Mouse (Mus musculus) midbrain, embryonic 14.5 days (tissue): ENCODE measurements at regions not wholly inside any gene's neighbourhood (a gene's known extent, or its start where the extent isn't known, plus 50 kb on each side); places are given as distances from the start of the nearest gene placed in this dataset.
A peak's percentile ranks its signal among the peaks of the same experiment; 100 is the strongest.

ENCODE experiments used
- ATAC-seq: fragments of 200-750 bp; cut with Nextera tagmentation; 2 replicates; pipeline ENCODE4 v1.8.0; 2017; ENCODE audit warnings: moderate number of reproducible peaks, moderate library complexity; ENCODE audit not compliant: low FRiP score, low TSS enrichment
- DNase-seq: peaks from one replicate; pipeline ENCODE4 v3.0.0-alpha.2; 2015
- H3K27ac ChIP-seq: fragments of 300-500 bp; sonication (generic); replicated peaks from 2 replicates; pipeline ENCODE4 v1.5.1; 2014; ENCODE audit warnings: mild to moderate bottlenecking, low read depth, low read length, moderate library complexity
- H3K27me3 ChIP-seq: fragments of 300-500 bp; sonication (generic); 2 replicates; pipeline ENCODE4 v1.6.1; 2014; ENCODE audit warnings: low read length, control low read depth, mixed read lengths; ENCODE audit not compliant: control insufficient read depth, insufficient read depth
- H3K36me3 ChIP-seq: fragments of 300-500 bp; sonication (generic); 2 replicates; pipeline ENCODE4 v1.6.1; 2014; ENCODE audit warnings: low read length, control low read depth; ENCODE audit not compliant: control insufficient read depth, insufficient read depth
- H3K4me1 ChIP-seq: fragments of 300-500 bp; sonication (generic); 2 replicates; pipeline ENCODE4 v1.6.1; 2014; ENCODE audit warnings: mild to moderate bottlenecking, antibody characterized with exemption, low read length, control low read depth; ENCODE audit not compliant: control insufficient read depth, insufficient read depth
- H3K4me2 ChIP-seq: fragments of 300-500 bp; sonication (generic); 2 replicates; pipeline ENCODE4 v1.6.1; 2014; ENCODE audit warnings: mild to moderate bottlenecking, low read length, moderate library complexity
- H3K4me3 ChIP-seq: fragments of 300-500 bp; sonication (generic); replicated peaks from 2 replicates; pipeline ENCODE4 v1.5.1; 2014; ENCODE audit warnings: low read depth, low read length
- H3K9ac ChIP-seq: fragments of 300-500 bp; sonication (generic); replicated peaks from 2 replicates; pipeline ENCODE4 v1.6.1; 2014; ENCODE audit warnings: mild to moderate bottlenecking, low read length, moderate library complexity
- H3K9me3 ChIP-seq: fragments of 300-500 bp; sonication (generic); 2 replicates; pipeline ENCODE4 v1.6.1; 2016; ENCODE audit warnings: low read length, control low read depth, mixed read lengths; ENCODE audit not compliant: control insufficient read depth
- WGBS: fragments of 180-500 bp; shearing (Covaris S2); extraction: QIAGEN DNeasy Blood & Tissue Kit; methylation state at CpG from one replicate; pipeline ENCODE4 v1.1.7; 2014; 5-methylcytosine and 5-hydroxymethylcytosine counted together

GRCm38 (mm10) chr10:54448352-54449043 lies 372.1 kb upstream of the Man1a start:
- Histone ChIP-seq H3K9ac (no peak overlapping the region), H3K4me1 (no peaks in the 10 kb centered on the region), H3K4me3 (no peak overlapping the region), H3K27ac (no peak overlapping the region), H3K36me3 (no peaks in the 10 kb centered on the region), H3K9me3 (no peaks in the 10 kb centered on the region), H3K27me3 (no peaks in the 10 kb centered on the region), H3K4me2 (no peak overlapping the region)
- no peak for ATAC-seq
- DNase-seq: no peak
- 89% methylated on average over 2 of the region's 2 CpGs for WGBS

GRCm38 (mm10) chr10:54403223-54403926 lies 327.0 kb upstream of the Man1a start:
- WGBS: 80% methylated on average over 5 of the region's 5 CpGs

GRCm38 (mm10) chr10:54383751-54384150 lies 307.3 kb upstream of the Man1a start:
- no peak for ATAC-seq
- no peaks in the 10 kb centered on the region for H3K9me3 ChIP-seq
- H3K27me3 ChIP-seq: no peaks in the 10 kb centered on the region
- no peaks in the 10 kb centered on the region for H3K36me3 ChIP-seq
- no peak overlapping the region for H3K4me2 ChIP-seq
- no peak overlapping the region for H3K4me3 ChIP-seq
- no peak overlapping the region for H3K9ac ChIP-seq
- no peaks in the 10 kb centered on the region for H3K4me1 ChIP-seq
- WGBS: 85% methylated on average over 2 of the region's 2 CpGs
- no peak overlapping the region for H3K27ac ChIP-seq
- no peak for DNase-seq

More at GRCm38 (mm10) chr10:54403223-54403926, 327.0 kb upstream of the Man1a start:
- Histone ChIP-seq H3K4me3 (no peak overlapping the region), H3K4me2 (no peak overlapping the region), H3K9me3 (no peaks in the 10 kb centered on the region), H3K27ac (no peak overlapping the region), H3K27me3 (no peaks in the 10 kb centered on the region), H3K4me1 (no peaks in the 10 kb centered on the region), H3K36me3 (no peaks in the 10 kb centered on the region), H3K9ac (no peak overlapping the region)
- no peak for DNase-seq
- no peak for ATAC-seq

GRCm38 (mm10) chr10:54381530-54381929 lies 305.1 kb upstream of the Man1a start:
- H3K4me3 ChIP-seq: no peak overlapping the region
- no peaks in the 10 kb centered on the region for H3K4me1 ChIP-seq
- DNase-seq (no peak), ATAC-seq (no peak)
- no peaks in the 10 kb centered on the region for H3K27me3 ChIP-seq
- 82% methylated on average over 2 of the region's 2 CpGs for WGBS
- no peak overlapping the region for H3K9ac ChIP-seq
- no peaks in the 10 kb centered on the region for H3K36me3 ChIP-seq
- no peaks in the 10 kb centered on the region for H3K9me3 ChIP-seq
- no peak overlapping the region for H3K4me2 ChIP-seq
- H3K27ac ChIP-seq: no peak overlapping the region

- no peak overlapping the region for H3K4me2 ChIP-seq
- no peak overlapping the region for H3K9ac ChIP-seq
- DNase-seq: no peak
- WGBS: 99% methylated on average over 3 of the region's 3 CpGs
- H3K4me1 ChIP-seq: no peaks in the 10 kb centered on the region
- no peak for ATAC-seq
- H3K4me3 ChIP-seq: no peak overlapping the region
- no peaks in the 10 kb centered on the region for H3K27me3 ChIP-seq
- no peaks in the 10 kb centered on the region for H3K9me3 ChIP-seq
- H3K27ac ChIP-seq: no peak overlapping the region
- H3K36me3 ChIP-seq: no peaks in the 10 kb centered on the region
These were observed 292.7 kb upstream of the Man1a start for GRCm38 (mm10) chr10:54369158-54369557.

- DNase-seq (peak; percentile 6), ATAC-seq (no peak)
These were observed 288.9 kb upstream of the Man1a start for GRCm38 (mm10) chr10:54365315-54365714.

GRCm38 (mm10) chr10:54337234-54337633 lies 260.8 kb upstream of the Man1a start:
- Histone ChIP-seq H3K36me3 (no peaks in the 10 kb centered on the region), H3K9me3 (no peaks in the 10 kb centered on the region), H3K4me3 (no peak overlapping the region), H3K4me1 (no peaks in the 10 kb centered on the region), H3K27me3 (no peaks in the 10 kb centered on the region), H3K4me2 (no peak overlapping the region), H3K9ac (no peak overlapping the region), H3K27ac (no peak overlapping the region)
- ATAC-seq (0 out of 2 replicates have a peak, but pooled peaks have one; percentile 4), DNase-seq (no peak)
- 77% methylated on average over 4 of the region's 4 CpGs for WGBS

More at GRCm38 (mm10) chr10:54365315-54365714, 288.9 kb upstream of the Man1a start:
- Histone ChIP-seq H3K27ac (no peak overlapping the region), H3K4me2 (no peak overlapping the region), H3K27me3 (no peaks in the 10 kb centered on the region), H3K36me3 (no peaks in the 10 kb centered on the region), H3K9ac (no peak overlapping the region), H3K9me3 (no peaks in the 10 kb centered on the region), H3K4me1 (no peaks in the 10 kb centered on the region), H3K4me3 (no peak overlapping the region)
- WGBS: 74% methylated on average over 4 of the region's 4 CpGs
